Mouse (Mus musculus) heart, postnatal 0 days (tissue): ENCODE measurements around the gene Gm9964.

Experiments
- CTCF ChIP-seq: IDR thresholded peaks from 2 replicates; pipeline ENCODE4 v1.5.1; 2016; ENCODE audit warnings: antibody characterized with exemption, control low read depth, low read depth
- EP300 ChIP-seq: IDR thresholded peaks from 2 replicates; pipeline ENCODE4 v1.6.1; 2016; ENCODE audit warnings: antibody characterized with exemption, low read depth

DNA sequence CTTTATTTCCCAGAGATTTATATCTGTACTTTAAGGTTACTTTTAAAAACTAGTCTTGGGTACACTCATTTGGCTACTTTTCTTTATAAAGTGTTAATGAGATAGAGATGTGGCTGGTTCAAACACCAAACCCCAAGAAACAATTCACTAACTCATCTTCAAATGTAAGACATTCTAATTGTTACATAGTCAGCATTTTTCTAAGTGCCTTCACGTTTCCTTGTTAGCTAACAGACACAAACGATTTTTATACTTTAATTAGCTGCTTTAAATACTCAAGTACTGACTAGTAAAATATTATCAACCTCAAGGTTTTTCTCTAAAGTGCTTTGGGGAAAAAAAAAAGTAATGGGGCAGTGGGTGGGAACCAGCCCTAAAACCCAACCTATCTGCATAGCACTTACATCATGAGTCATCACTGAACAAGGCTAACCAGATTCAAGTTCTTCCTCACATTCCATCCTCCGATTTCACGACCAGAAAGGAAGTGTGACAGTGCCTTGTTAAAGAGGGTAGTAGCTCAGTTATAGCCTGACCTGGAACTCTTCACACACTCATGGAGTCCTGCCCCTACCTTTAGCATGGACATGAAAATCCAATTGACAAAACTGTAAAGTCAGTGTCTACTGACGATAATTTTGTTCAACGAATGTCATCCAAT, 43.7 kb downstream of the Gm9964 start:
- no peak for TF ChIP-seq CTCF
- no peak for TF ChIP-seq EP300
